Mouse (Mus musculus): Measurements from ENCODE around the gene Olfr845. TPM values are rescaled to one million over a fixed set of nuclear protein-coding genes. Genes with fewer than 3 reads are reported as not detected.

Gene Olfr845
- not detected in 2 replicates for total RNA-seq (2014; fragmentation: Nextera tagmentation)
- total RNA-seq (2017): not detected in 2 replicates

- no peak for ATAC-seq (replicated peaks; ENCODE audit: poor library complexity, severe bottlenecking)
Observed at GRCm38 (mm10) chr9:19336157-19336556, at the start of gene Olfr845. TSS of gene Olfr845 (plus strand) at chr9:19336457.

GRCm38 (mm10) chr9:19316047-19316446, 20.2 kb upstream of the Olfr845 start, which contains the start of gene Olfr844:
TSS of gene Olfr844 (plus strand) at chr9:19316347.
- no peak for ATAC-seq (replicated peaks; ENCODE audit: poor library complexity, severe bottlenecking)

GRCm38 (mm10) chr9:19363905-19364304, 27.6 kb downstream of the Olfr845 start, which contains the start of gene Olfr846:
TSS of gene Olfr846 (minus strand) at chr9:19364005.
- no peak for ATAC-seq (replicated peaks; ENCODE audit: poor library complexity, severe bottlenecking)

GRCm38 (mm10) chr9:19378569-19378968, 42.3 kb downstream of the Olfr845 start, which contains the start of gene Olfr847:
TSS of gene Olfr847 (minus strand) at chr9:19378669.
- no peak for ATAC-seq (replicated peaks; ENCODE audit: poor library complexity, severe bottlenecking)

Other genes starting within 250 kb of the Olfr845 start
- gene Olfr836, start 216.1 kb upstream of the Olfr845 start, total RNA-seq (2014; fragmentation: Nextera tagmentation): not detected in 2 replicates
- not detected in 2 replicates for gene Olfr836, start 216.1 kb upstream of the Olfr845 start, total RNA-seq (2017)
- not detected in 2 replicates for gene Olfr837, start 200.1 kb upstream of the Olfr845 start, total RNA-seq (2014; fragmentation: Nextera tagmentation)
- gene Olfr837, start 200.1 kb upstream of the Olfr845 start, total RNA-seq (2017): not detected in 2 replicates
- not detected in 2 replicates for gene Olfr839-ps1, start 159.1 kb upstream of the Olfr845 start, total RNA-seq (2014; fragmentation: Nextera tagmentation)
- not detected in 2 replicates for gene Olfr839-ps1, start 159.1 kb upstream of the Olfr845 start, total RNA-seq (2017)
- gene Olfr843, start 84.5 kb upstream of the Olfr845 start, total RNA-seq (2014; fragmentation: Nextera tagmentation): not detected in 2 replicates
- gene Olfr843, start 84.5 kb upstream of the Olfr845 start, total RNA-seq (2017): not detected in 2 replicates
- gene Olfr844, start 20.1 kb upstream of the Olfr845 start, total RNA-seq (2014; fragmentation: Nextera tagmentation): not detected in 2 replicates
- gene Olfr844, start 20.1 kb upstream of the Olfr845 start, total RNA-seq (2017): not detected in 2 replicates
- not detected in 2 replicates for gene Olfr846, start 27.5 kb downstream of the Olfr845 start, total RNA-seq (2014; fragmentation: Nextera tagmentation)
- not detected in 2 replicates for gene Olfr846, start 27.5 kb downstream of the Olfr845 start, total RNA-seq (2017)
- not detected in 2 replicates for gene Olfr847, start 42.2 kb downstream of the Olfr845 start, total RNA-seq (2014; fragmentation: Nextera tagmentation)
- gene Olfr847, start 42.2 kb downstream of the Olfr845 start, total RNA-seq (2017): not detected in 2 replicates
- not detected in 2 replicates for gene Olfr849, start 103.8 kb downstream of the Olfr845 start, total RNA-seq (2014; fragmentation: Nextera tagmentation)
- gene Olfr849, start 103.8 kb downstream of the Olfr845 start, total RNA-seq (2017): not detected in 2 replicates
- gene Olfr850, start 141.8 kb downstream of the Olfr845 start, total RNA-seq (2014; fragmentation: Nextera tagmentation): not detected in 2 replicates
- not detected in 2 replicates for gene Olfr850, start 141.8 kb downstream of the Olfr845 start, total RNA-seq (2017)
- not detected in 2 replicates for gene Olfr851, start 156.8 kb downstream of the Olfr845 start, total RNA-seq (2014; fragmentation: Nextera tagmentation)
- gene Olfr851, start 156.8 kb downstream of the Olfr845 start, total RNA-seq (2017): not detected in 2 replicates
- not detected in 2 replicates for gene Olfr853, start 204.6 kb downstream of the Olfr845 start, total RNA-seq (2014; fragmentation: Nextera tagmentation)
- gene Olfr853, start 204.6 kb downstream of the Olfr845 start, total RNA-seq (2017): not detected in 2 replicates
- not detected in 2 replicates for gene Olfr854, start 230.9 kb downstream of the Olfr845 start, total RNA-seq (2014; fragmentation: Nextera tagmentation)
- gene Olfr854, start 230.9 kb downstream of the Olfr845 start, total RNA-seq (2017): not detected in 2 replicates
- gene Olfr855, start 246.2 kb downstream of the Olfr845 start, total RNA-seq (2014; fragmentation: Nextera tagmentation): not detected in 2 replicates
- not detected in 2 replicates for gene Olfr855, start 246.2 kb downstream of the Olfr845 start, total RNA-seq (2017)

All from granulocyte monocyte progenitor cell, adult 5-6 weeks (primary cell).